Mouse (Mus musculus) adrenal gland (tissue): ENCODE measurements around the gene Myof.

Experiments used
- intact Hi-C: fragments of 180-260 bp; cut with DNase I; formaldehyde crosslinking; loops from one replicate; pipeline ENCODE4 v1.15.1; 2025

The Myof gene

DNA sequence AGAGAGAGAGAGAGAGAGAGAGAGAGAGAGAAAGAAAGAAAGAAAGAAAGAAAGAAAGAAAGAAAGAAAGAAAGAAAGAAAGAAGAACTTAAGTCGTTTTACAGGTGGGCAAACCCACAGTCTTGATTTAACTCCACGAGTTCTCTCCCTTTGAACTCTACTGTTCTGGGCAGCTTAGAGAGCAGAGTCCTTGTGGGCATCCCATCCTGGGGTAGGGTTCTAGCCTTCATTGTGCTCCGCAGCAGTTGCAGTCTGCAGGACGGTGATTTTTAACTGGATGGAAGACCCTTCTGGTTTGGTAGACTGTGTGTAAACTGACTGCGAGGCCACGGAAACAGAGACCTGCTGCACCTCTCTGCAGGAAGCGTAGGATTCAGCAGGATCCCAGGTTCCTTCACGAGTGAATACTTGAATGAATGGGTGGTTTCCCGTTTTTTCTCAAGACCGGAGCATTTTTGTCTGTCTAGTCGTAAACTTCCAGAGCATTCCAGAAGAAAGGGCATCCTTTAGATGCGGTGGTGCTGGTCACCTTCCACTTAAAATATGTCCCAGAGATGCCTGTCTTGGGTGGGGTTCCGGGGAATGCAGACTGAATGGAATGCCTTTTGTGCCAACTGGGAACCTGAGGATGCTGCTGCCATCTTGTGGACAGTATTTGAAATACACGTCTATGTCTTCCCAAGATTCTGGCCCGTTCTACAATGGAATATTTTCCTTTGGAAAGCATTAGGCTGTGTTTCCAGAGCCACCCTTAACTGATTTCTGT is 156.8 kb downstream of the Myof start:
- intact Hi-C loops = loop anchor here (2.0 kb wide), 1 partner anchor 182 kb away; no protein-coding TSS in a partner anchor

DNA sequence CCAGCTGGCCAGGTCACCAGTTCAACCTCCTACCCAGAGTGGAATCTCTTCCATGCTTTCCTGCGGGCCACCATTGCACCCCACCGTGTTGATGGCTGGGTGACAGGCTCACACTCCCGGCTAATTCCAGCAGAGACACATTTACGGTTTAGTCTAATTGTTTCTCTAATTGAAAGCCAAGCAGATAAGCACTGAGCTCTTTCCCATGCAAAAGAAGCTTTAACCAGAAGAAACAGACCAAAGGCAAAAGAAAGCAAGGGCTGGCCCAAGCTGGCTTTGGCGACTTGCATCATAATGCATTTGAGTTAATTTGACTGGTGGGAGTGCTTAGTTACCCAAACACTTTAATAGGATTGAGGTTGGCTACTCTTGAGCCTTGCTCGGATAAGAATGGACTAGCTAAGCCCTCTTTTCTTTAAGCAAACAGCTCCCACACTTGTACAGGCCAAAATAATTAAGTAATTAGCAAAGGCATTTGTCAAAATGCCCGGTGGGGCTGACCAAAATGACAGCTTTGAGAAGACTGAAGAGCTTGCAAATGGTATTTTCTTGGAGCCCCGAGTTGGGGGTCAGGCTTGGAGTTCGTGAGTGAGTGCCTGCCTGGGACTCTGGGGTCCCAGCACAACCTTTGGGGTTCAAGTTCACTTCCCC is 161.8 kb downstream of the Myof start:
- intact Hi-C loops = no loop called here

DNA sequence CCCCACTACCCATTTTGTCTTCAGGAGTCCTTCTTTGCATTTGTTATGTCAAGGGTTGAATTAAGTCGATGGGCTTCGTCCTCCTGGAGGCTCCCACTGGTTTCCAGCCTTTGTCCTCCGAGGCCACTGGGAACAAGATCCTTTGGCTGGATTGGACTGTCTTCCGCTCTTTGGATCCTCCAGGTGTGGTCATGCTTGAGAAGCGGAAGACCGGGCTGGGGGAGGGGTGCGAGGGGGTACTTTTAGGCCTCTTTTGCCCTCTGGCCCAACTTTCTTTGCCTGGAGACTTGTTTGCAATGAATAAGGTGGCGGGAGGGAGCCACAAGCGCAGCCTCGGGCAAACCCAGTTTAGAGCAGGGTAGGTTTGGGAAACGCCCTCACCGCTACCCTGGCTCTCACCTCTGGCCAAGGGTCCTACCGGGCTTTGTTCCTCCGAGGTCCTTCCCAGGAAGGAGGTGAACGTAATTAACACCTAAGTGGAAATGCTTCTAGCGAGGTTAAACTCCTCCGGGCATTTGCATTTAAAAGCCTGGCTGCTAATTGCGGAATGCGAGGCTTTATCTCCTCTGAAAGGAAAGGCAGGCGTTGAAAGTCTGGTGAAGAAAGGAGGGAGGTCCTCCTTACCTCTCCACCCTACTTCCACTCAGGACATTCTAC is 165.7 kb downstream of the Myof start:
- intact Hi-C loops = no loop called here

DNA sequence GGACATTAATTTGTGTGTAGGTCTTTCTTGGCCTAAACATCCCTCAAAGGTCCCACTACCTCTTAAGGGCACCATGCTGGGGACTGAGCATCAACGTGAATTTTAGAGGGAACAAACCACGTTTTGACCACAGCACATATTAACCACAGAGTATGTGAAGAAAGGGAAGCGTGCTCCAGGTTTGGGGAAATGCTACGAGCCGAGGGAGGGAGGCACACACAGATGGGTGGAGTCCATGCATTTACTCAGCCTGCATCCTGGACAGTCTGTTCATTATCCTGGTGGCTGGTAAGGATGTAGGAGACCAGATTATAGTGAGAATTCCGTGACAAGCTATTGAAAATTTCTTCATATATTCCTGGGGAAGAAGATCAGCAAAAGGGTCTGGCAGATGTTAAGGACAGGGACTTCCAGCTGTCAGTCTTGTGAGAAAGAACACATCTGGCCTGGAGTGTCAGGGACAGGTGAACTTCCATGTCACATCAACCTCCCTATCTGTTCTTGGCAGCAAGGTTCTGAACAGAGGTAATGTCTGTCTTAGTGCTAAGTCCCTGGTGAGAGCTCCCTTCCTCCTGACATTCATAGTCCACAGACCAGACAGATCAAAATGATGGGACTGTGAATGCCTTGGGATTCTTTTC is 166.7 kb downstream of the Myof start:
- intact Hi-C loops = no loop called here

DNA sequence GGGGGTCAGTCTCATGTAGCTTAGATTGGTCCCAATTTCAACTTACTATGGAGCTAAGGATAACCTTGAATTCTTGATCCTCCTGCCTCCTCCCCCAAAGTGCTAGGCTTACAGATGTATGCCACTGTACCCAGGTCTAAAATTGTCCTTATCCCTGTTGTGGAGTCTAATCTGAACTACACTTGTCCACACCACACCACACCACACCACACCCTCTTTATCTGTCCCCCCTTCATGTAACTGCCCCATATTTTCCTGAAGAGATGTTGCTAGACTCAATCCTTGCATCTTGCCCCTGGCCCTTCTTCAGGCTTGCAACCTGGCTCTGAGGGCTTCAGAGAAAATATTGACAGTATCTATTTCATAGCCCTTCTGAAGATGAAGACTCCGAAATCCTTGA is 169.9 kb downstream of the Myof start:
- intact Hi-C loops = no loop called here

DNA sequence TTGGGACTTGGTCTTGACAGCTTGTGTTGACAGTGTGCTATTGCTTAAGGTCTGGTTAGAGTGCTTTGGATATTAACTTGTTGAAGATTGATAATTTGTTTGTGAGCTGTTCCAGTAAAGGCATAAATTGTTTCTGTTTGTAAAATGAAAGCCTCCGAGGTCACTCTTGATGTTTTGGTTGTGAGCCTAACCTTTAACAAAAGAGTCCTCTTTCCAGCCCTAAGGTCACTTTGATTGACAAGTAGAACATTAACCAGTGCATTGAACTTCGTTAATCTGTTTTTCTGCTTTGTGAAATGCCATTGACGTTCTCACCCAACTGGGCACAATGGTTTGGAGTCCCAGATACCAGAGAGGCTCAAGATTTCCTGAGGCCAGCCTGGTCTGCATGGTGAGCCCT is 175.8 kb downstream of the Myof start:
- intact Hi-C loops = no loop called here

DNA sequence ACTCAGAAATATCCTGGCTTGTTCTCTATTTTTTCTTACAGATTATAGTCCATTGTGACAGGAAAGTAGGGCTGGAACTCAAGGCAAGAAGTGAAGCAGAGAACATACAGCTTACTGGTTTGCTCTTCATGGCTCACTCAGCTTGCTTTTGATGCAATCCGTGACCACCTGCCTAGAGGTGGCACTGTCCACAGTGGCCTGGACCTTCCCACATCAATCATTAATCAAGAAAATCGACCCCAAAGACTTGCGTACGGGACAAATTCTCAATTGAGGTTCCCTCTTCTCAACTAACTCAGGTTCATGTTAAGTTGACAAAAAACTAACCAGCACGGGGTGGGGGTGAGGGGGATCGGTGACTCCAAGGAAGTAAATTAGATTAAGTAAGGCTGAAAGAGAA is 176.4 kb downstream of the Myof start:
- intact Hi-C loops = no loop called here

DNA sequence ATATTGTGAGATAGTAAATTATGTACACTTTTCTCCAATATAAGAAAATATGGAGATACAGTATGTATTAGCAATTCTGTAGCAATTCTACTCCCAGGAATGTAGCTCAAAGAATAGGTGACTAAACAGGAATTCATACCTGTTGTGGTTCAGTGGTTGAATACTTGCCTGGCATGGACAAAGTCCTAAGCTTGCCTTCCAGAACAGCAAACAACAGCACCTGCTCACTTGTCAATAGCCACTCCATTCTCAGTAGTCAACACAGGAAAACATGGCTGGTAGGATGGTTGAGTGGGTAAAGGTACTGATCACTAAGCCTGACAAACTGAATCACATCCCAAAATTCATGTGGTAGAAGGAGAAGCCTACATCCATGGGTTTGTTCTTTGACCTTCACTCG is 182.2 kb downstream of the Myof start:
- intact Hi-C loops = no loop called here

DNA sequence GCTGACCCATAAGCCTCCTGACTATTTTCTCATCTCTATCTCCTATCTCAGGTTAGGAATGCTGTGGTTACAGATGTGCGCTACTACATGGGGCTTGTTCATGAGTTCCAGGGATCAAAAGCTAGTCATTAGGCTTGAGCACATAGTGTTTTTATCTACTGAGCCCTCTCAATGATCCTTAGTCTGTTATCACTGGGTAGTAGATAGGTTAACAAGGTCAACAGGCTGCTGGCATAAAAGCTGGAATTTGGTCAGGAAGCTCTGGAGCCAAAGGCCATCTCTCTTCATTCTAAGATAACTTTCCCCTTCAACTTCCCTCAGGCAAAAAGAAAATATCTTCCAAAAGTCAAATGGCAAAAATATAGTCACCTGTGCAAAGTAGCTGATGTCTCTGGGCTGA is 183.1 kb downstream of the Myof start:
- intact Hi-C loops = no loop called here

DNA sequence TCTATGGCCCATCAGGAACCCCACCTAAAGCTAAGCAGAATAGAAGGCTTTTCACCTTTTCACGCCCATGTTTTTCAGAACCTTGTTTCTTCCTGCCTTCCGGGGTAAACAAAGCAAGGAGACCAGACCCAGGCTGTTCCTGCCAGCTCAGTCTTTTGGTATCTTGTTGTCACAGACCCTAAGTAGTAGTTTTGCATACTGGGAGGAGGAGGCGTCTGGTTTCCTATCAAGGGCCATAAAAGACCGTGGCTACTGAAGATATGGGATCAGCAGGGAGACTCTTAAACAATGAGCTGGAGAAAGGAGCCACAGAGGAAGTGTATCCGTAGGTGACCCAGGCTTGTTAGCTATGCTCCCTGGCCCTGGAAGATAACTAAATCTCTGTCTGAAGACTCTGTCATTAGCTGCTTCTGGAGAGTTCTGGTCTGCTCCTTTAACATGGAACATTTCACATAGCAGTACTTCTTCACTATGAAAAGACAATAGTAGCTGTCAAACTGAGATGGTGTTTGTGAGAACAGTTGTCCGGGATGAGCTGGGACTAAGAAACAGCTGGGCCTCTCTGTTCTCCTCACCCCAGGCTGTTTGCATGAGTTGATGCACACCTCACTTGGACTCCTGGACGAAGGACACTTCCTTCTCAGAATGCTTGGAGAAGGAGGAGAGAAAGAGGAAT is 184.8 kb downstream of the Myof start:
- intact Hi-C loops = no loop called here

DNA sequence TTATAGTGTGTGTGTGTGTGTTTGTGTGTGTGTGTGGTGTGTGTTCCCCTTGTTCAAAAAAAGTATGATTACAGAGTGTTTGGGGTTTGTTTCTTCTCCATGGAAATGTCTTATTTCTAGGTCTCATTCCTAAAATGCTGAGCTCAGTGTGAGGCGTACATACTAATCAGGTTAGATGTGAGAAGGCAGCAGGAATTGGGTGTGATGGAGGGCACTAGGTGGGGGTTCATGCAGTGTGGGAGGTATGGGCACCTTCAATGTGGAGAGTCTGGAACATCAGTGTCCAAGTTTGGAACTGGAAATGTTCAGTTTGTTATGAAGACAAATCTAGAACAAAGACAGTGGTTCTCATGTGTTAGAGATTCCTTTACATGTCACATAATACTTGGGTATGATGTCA is 191.3 kb downstream of the Myof start:
- intact Hi-C loops = no loop called here

DNA sequence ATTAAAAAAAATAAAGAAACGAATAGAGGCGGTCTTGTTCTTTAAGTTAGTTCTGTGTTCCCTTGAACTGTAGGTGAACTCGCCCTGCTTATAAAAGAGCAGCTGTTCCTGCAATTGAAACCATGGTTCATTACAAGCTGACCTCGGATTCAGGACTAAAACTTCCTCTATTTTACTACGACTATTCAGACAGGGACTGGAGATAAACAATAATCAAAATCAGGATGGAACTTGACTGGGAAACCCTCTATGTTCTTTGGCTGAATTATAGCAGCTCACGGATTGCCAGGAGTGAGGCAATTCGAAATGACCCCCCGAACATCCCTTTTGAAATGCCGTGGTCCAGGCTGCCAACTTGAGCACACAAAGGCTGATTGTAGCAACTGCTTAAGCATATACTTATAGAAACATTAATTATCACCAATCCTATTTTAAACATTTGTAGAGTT is 191.8 kb downstream of the Myof start:
- intact Hi-C loops = no loop called here
